ENCODE assay signal across 27 mouse cellular contexts in genomic region chr9:58473211-58473815, GRCm38 (mm10). TPM values are rescaled to one million over a fixed set of nuclear protein-coding genes. Genes with fewer than 3 reads are reported as not detected.
DNase-seq lines count a peak whose midpoint lies in the region; ATAC-seq and TF ChIP-seq lines count a peak whose summit lies in the region.
"Had no signal": no experiment of that assay in that cellular context is flagged by ENCODE, and none has a peak within 500 bp of the region (broad histone marks: within the 10 kb centered on the region; RNA-seq: fewer than 3 reads in every experiment).

No protein-coding gene starts in this region.

- no peak for TF ChIP-seq POLR2A in testis, adult 2 months (IDR thresholded peaks at IDR 0.05; ENCODE audit: control insufficient read depth, low read depth, low read length)

- H3K4me3 ChIP-seq in hindbrain, embryonic 10.5 days, result no peak overlapping the region
- no peak overlapping the region for H3K4me3 ChIP-seq in hindbrain, embryonic 14.5 days (replicated peaks; ENCODE audit: low read length)
- peak overlapping the region; percentile 17 for H3K4me3 ChIP-seq in testis, adult 2 months (ENCODE audit: control insufficient read depth, low read depth, low read length)
- H3K4me3 ChIP-seq: embryonic facial prominence, embryonic 15.5 days; layer of hippocampus, adult 2 months; liver, embryonic 12.5 days; stomach, embryonic 15.5 days had no signal

- WGBS in hindbrain, embryonic 10.5 days, result 80% methylated on average over 8 of the region's 8 CpGs
- WGBS in hindbrain, embryonic 14.5 days, result 81% methylated on average over 8 of the region's 8 CpGs

- DNase-seq in adrenal gland, postnatal 14 days, result peak; percentile 37
- no peak for DNase-seq in adrenal gland, postnatal 4 days (ENCODE audit: low spot score in 2 of 2)
- DNase-seq in hindbrain, embryonic 10.5 days (ENCODE audit: low spot score), result no peak
- DNase-seq in hindbrain, embryonic 14.5 days (ENCODE audit: low spot score), result no peak
- no peak for DNase-seq in testis, postnatal 14 days (ENCODE audit: low spot score)
- no peak for DNase-seq in urinary bladder, postnatal 14 days (ENCODE audit: low spot score)
- DNase-seq: adrenal gland, adult 8-10 months; cerebellum, adult 9-10 months; kidney, postnatal 25 days; lung, embryonic 14.5 days; lung, postnatal 4 days; right cerebral cortex, adult 18-20 months; right cerebral cortex, postnatal 4 days had no signal

- H3K9ac ChIP-seq in hindbrain, embryonic 14.5 days, result no peak overlapping the region
- H3K9ac ChIP-seq: embryonic facial prominence, embryonic 15.5 days; liver, embryonic 12.5 days; lung, embryonic 14.5 days; stomach, embryonic 15.5 days had no signal

- H3K27ac ChIP-seq in hindbrain, embryonic 10.5 days, result 0 out of 2 replicates have a peak overlapping the region, but pooled peaks have one; percentile 23
- H3K27ac ChIP-seq in hindbrain, embryonic 14.5 days, result no peak overlapping the region
- no peak overlapping the region for H3K27ac ChIP-seq in testis, adult 2 months (ENCODE audit: control insufficient read depth, insufficient read depth, low read depth, low read length)
- H3K27ac ChIP-seq: embryonic facial prominence, embryonic 15.5 days; layer of hippocampus, adult 2 months; liver, embryonic 12.5 days; stomach, embryonic 15.5 days had no signal

- 0 out of 2 replicates have a peak, but pooled peaks cover 7% of the 10 kb centered on the region for H3K27me3 ChIP-seq in hindbrain, embryonic 10.5 days (ENCODE audit: insufficient read depth, poor library complexity, severe bottlenecking)
- no peaks in the 10 kb centered on the region for H3K27me3 ChIP-seq in hindbrain, embryonic 14.5 days (ENCODE audit: control insufficient read depth, insufficient read depth, low read length)
- no peaks in the 10 kb centered on the region for H3K27me3 ChIP-seq in testis, adult 2 months (ENCODE audit: control insufficient read depth, insufficient read depth, low read length)
- H3K27me3 ChIP-seq: embryonic facial prominence, embryonic 15.5 days; Patski; stomach, embryonic 15.5 days had no signal

- peaks cover 16% of the 10 kb centered on the region; the same call in 1 of the 2 replicates for H3K4me1 ChIP-seq in hindbrain, embryonic 10.5 days (replicated peaks)
- no peaks in the 10 kb centered on the region; the same call in 1 of the 2 replicates for H3K4me1 ChIP-seq in hindbrain, embryonic 14.5 days (replicated peaks; ENCODE audit: control insufficient read depth, insufficient read depth, low read length)
- H3K4me1 ChIP-seq in testis, adult 2 months (ENCODE audit: control insufficient read depth, insufficient read depth, low read length), result peaks cover 3% of the 10 kb centered on the region; the same call in 1 of the 2 replicates
- H3K4me1 ChIP-seq: liver, embryonic 12.5 days; stomach, embryonic 15.5 days had no signal

- no peak for TF ChIP-seq CTCF in testis, adult 2 months (IDR thresholded peaks at IDR 0.05; ENCODE audit: control insufficient read depth, insufficient read depth, insufficient replicate concordance, low read depth, low read length)

- ATAC-seq in hindbrain, embryonic 14.5 days (ENCODE audit: low FRiP score), result no peak
- no peak for ATAC-seq in activated CD4-positive, CD25-positive, alpha-beta regulatory T cell, adult 4 months
- ATAC-seq: forebrain, embryonic 16.5 days; intestine, postnatal 0 days; liver, embryonic 12.5 days; midbrain, embryonic 16.5 days; Patski had no signal

- H3K36me3 ChIP-seq in hindbrain, embryonic 10.5 days, result no peaks in the 10 kb centered on the region
- no peaks in the 10 kb centered on the region for H3K36me3 ChIP-seq in hindbrain, embryonic 14.5 days (replicated peaks; ENCODE audit: control insufficient read depth, insufficient read depth)
- H3K36me3 ChIP-seq in testis, adult 2 months (ENCODE audit: control insufficient read depth, insufficient read depth, low read length), result no peaks in the 10 kb centered on the region
- H3K36me3 ChIP-seq: embryonic facial prominence, embryonic 15.5 days; liver, embryonic 12.5 days; stomach, embryonic 15.5 days had no signal

- no peaks in the 10 kb centered on the region for H3K9me3 ChIP-seq in hindbrain, embryonic 10.5 days
- no peaks in the 10 kb centered on the region for H3K9me3 ChIP-seq in hindbrain, embryonic 14.5 days (ENCODE audit: control insufficient read depth, low read length)
- H3K9me3 ChIP-seq: embryonic facial prominence, embryonic 15.5 days; liver, embryonic 12.5 days; stomach, embryonic 15.5 days had no signal

- H3K4me2 ChIP-seq in hindbrain, embryonic 14.5 days (replicated peaks), result no peak overlapping the region
- H3K4me2 ChIP-seq: embryonic facial prominence, embryonic 15.5 days; heart, embryonic 11.5 days; liver, embryonic 12.5 days; lung, embryonic 14.5 days; stomach, embryonic 15.5 days had no signal

RNA-seq across cellular contexts. Expression of gene Insyn1, which starts 15.1 kb away (rescaled TPM):
- 8.0 and 8.9 TPM in 2 replicates for total RNA-seq in adrenal gland, postnatal 14 days (2021)
- 10 to 100 TPM; 13.1 to 14.5 TPM for total RNA-seq in adrenal gland, postnatal 4 days (2021)
- polyA plus RNA-seq in hindbrain, embryonic 10.5 days (2016; fragmentation: Nextera tagmentation; extraction: Ambion mirVana), result 1.1 and 2.1 TPM in 2 replicates
- polyA plus RNA-seq in hindbrain, embryonic 14.5 days (2014; fragmentation: Nextera tagmentation; extraction: Ambion mirVana), result 15.1 and 16.7 TPM in 2 replicates
- 1.4 and 1.9 TPM in 2 replicates for polyA plus RNA-seq in testis, adult 2 months (2012; rRNA removed)
- not detected for polyA plus RNA-seq in activated CD4-positive, CD25-positive, alpha-beta regulatory T cell, adult 4 months (2017; shearing (Covaris generic))
- total RNA-seq: common myeloid progenitor, adult 5-6 weeks; granulocyte monocyte progenitor cell, adult 5-6 weeks; megakaryocyte-erythroid progenitor cell, adult 5-6 weeks had no signal
